Mouse (Mus musculus) liver, postnatal 0 days (tissue): ENCODE measurements at regions not wholly inside any gene's neighbourhood (a gene's known extent, or its start where the extent isn't known, plus 50 kb on each side); places are given as distances from the start of the nearest gene placed in this dataset.

ENCODE experiments used
- ATAC-seq: fragments of 200-750 bp; cut with Nextera tagmentation; 2 replicates; pipeline ENCODE4 v1.8.0; 2017; ENCODE audit warnings: mild to moderate bottlenecking, moderate library complexity
- DNase-seq: peaks from one replicate; pipeline ENCODE4 v3.0.0-alpha.2; 2016
- H3K27ac ChIP-seq: fragments of 300-500 bp; sonication (generic); 2 replicates; pipeline ENCODE4 v1.5.1; 2014; ENCODE audit warnings: antibody characterized with exemption, moderate library complexity, mild to moderate bottlenecking, low read depth
- H3K27me3 ChIP-seq: fragments of 300-500 bp; sonication (generic); 2 replicates; pipeline ENCODE4 v1.6.1; 2014; ENCODE audit warnings: low read length, control low read depth, mixed read lengths; ENCODE audit not compliant: insufficient read depth
- H3K36me3 ChIP-seq: fragments of 300-500 bp; sonication (generic); replicated peaks from 2 replicates; pipeline ENCODE4 v1.6.1; 2014; ENCODE audit warnings: mild to moderate bottlenecking, control low read depth, low read length, moderate library complexity, mixed read lengths; ENCODE audit not compliant: insufficient read depth
- H3K4me1 ChIP-seq: fragments of 300-500 bp; sonication (generic); 2 replicates; pipeline ENCODE4 v1.6.1; 2014; ENCODE audit warnings: antibody characterized with exemption, mild to moderate bottlenecking, control low read depth; ENCODE audit not compliant: insufficient read depth
- H3K4me2 ChIP-seq: fragments of 300-500 bp; sonication (generic); 2 replicates; pipeline ENCODE4 v1.6.1; 2014; ENCODE audit warnings: low read depth, mild to moderate bottlenecking, low read length, moderate library complexity, mixed read lengths
- H3K4me3 ChIP-seq: fragments of 300-500 bp; sonication (generic); 2 replicates; pipeline ENCODE4 v1.5.1; 2014; ENCODE audit warnings: low read depth, low read length
- H3K9ac ChIP-seq: fragments of 300-500 bp; sonication (generic); replicated peaks from 2 replicates; pipeline ENCODE4 v1.6.1; 2014; ENCODE audit warnings: mild to moderate bottlenecking, moderate library complexity
- H3K9me3 ChIP-seq: fragments of 300-500 bp; sonication (generic); 2 replicates; pipeline ENCODE4 v1.6.1; 2016; ENCODE audit warnings: mild to moderate bottlenecking, control low read depth, low read length, mixed read lengths
- CTCF ChIP-seq: sonication (generic); IDR thresholded peaks from 2 replicates; pipeline ENCODE4 v1.5.1; 2016; ENCODE audit warnings: antibody characterized with exemption, low read depth
- EP300 ChIP-seq: IDR thresholded peaks from 2 replicates; pipeline ENCODE4 v1.6.1; 2016; ENCODE audit warnings: antibody characterized with exemption, low read depth, mild to moderate bottlenecking
- WGBS: fragments of 180-500 bp; shearing (Covaris S2); extraction: QIAGEN DNeasy Blood & Tissue Kit; methylation state at CpG from one replicate; pipeline ENCODE4 v1.1.7; 2014; ENCODE audit not compliant: insufficient replicate concordance; 5-methylcytosine and 5-hydroxymethylcytosine counted together

DNA sequence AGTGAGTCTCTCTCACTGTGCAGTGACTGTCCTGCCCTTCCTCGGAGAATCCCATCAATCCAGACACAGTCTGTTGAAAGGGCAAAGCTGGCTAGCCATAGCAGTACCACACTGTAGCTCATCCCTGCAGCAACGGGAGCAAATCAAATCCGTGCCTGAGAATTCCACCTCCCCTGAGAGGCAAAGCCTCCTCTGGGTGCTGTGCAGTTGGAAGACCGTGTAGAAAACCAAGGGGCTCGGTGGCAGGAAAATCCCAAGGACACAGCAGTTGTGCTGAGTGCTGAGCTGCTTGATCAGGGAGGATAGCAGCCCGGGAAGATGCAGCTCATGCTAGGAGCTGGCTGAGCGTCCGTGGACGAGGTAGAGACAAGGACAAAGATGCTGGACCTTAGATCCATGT, 418.7 kb upstream of the Trpc7 start:
- Histone ChIP-seq H3K4me3 (no peak overlapping the region), H3K9ac (no peak overlapping the region), H3K27ac (no peak overlapping the region), H3K36me3 (no peaks in the 10 kb centered on the region), H3K27me3 (no peaks in the 10 kb centered on the region), H3K4me2 (no peak overlapping the region), H3K9me3 (no peaks in the 10 kb centered on the region), H3K4me1 (no peaks in the 10 kb centered on the region)
- ATAC-seq: no peak
- TF ChIP-seq CTCF (no peak), EP300 (no peak)
- WGBS: 46% methylated on average over 9 of the region's 9 CpGs
- no peak for DNase-seq

DNA sequence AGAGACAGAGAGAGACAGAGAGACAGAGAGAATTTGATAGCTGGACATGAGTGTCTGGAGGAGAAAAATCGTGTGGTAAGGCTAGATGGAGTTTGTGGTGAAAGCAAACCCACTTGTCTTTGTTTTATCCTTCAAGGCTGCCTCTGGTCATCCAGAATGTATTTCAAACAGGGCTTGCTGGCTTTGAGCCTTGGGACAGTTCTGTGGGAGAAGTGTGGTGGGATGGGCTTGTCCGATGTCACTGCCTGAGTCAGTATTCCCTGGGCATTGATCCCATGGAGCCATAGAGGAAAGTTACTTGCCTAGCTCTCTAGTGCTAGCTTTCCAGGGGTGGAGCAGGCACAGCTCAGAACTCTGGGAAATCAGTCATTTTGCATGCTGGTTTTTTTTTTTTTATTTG, 417.9 kb upstream of the Trpc7 start:
- H3K4me1 ChIP-seq: no peaks in the 10 kb centered on the region
- ATAC-seq: no peak
- H3K9me3 ChIP-seq: no peaks in the 10 kb centered on the region
- no peak overlapping the region for H3K4me3 ChIP-seq
- no peak overlapping the region for H3K27ac ChIP-seq
- H3K9ac ChIP-seq: no peak overlapping the region
- WGBS: 45% methylated on average over 2 of the region's 2 CpGs
- H3K27me3 ChIP-seq: no peaks in the 10 kb centered on the region
- H3K36me3 ChIP-seq: no peaks in the 10 kb centered on the region
- DNase-seq: no peak
- no peak for TF ChIP-seq EP300
- TF ChIP-seq CTCF: no peak
- H3K4me2 ChIP-seq: no peak overlapping the region

DNA sequence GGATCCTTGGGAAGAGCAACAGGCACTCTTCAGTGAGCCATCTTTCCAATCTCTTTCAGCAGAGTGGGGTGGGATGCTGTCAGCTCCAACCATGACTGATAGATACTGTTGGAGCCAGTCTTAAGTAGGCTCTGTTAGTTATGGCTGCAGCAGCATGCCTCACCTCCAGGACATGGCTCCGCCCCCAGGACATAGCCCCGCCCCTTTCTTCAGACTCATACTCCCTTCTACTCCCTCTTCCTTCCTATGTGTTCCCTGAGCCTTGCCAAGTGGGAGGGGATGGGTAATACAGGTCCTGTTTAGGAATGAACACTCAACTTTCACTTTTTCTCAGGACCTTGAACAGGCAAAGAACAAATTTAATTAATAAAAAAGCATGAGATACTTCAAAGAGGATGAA, 415.4 kb upstream of the Trpc7 start:
- Histone ChIP-seq H3K27me3 (no peaks in the 10 kb centered on the region), H3K4me1 (no peaks in the 10 kb centered on the region), H3K27ac (no peak overlapping the region), H3K36me3 (no peaks in the 10 kb centered on the region), H3K4me2 (no peak overlapping the region), H3K9me3 (no peaks in the 10 kb centered on the region), H3K4me3 (no peak overlapping the region), H3K9ac (no peak overlapping the region)
- no peak for TF ChIP-seq CTCF
- DNase-seq: no peak
- ATAC-seq: no peak
- 44% methylated on average over 2 of the region's 2 CpGs for WGBS

DNA sequence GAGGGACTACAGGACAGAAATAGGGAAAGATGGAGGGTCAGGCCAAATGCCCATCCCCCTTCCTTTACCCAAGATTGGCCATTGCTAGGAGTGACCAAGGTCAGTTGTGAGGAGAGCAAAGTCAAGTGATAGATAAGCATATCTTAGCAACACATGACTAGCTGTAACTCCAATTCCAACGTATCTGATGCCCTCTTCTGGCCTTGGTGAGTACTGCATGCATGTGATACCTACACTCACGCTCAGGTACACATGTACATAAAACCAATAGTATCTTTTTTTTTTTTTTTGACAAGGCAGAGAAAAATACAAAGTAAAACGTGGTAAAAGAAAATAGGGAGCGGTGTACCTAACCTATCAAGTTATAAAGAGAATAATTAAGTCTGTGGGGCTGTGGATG, 413.8 kb upstream of the Trpc7 start:
- ATAC-seq: no peak
- WGBS: 66% methylated on average over 4 of the region's 4 CpGs
- DNase-seq: no peak
- H3K4me2 ChIP-seq: no peak overlapping the region
- no peaks in the 10 kb centered on the region for H3K36me3 ChIP-seq
- no peak overlapping the region for H3K4me3 ChIP-seq
- TF ChIP-seq EP300: no peak
- TF ChIP-seq CTCF: peak; percentile 26; the same call in 1 of the 2 replicates
- no peak overlapping the region for H3K9ac ChIP-seq
- no peaks in the 10 kb centered on the region for H3K27me3 ChIP-seq
- H3K9me3 ChIP-seq: 0 out of 2 replicates have a peak, but pooled peaks cover 3% of the 10 kb centered on the region
- no peaks in the 10 kb centered on the region for H3K4me1 ChIP-seq
- no peak overlapping the region for H3K27ac ChIP-seq

DNA sequence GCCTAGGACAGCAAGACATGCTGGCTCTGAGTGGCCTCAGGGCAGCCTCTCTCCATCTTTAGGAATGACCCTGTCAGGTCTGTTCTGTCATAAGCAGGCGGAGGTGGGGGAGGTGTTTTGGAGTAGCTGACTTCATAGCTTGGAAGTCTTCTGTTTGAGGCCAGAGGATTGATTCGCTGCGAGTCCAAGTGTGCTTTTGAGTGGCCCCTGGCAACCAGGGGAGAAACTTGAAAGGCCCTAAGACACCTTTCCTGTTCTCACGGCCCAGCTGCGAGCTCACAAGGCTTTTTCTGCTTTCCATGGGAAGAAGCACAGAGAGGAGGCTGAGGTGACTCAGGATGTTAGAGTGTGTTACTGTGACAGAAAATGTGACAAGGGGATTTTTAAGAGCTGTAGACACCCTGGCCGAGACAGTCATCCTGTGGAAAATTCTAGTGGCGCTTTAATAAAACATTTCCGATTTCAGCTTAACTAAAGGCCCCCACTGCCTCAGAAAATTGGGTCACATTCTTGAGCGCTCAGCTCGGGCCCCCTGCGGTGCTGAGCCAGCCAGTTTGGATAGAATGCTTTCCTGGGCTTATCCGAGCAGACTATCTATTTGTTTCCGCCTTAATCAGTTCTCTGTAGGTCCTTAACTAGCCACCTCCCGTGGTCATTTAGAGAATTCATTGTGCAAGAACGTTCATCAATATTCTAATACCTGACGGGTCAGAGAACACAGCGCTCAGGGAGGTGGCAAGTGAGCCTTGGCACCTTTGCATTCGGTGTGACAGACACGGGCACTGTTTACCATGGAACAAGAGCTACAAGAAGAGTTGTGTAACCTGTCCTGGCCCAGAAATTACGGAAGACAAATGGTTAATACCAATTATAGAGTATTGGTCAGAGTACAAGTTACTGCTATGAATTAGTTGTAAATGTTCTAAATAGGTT, 412.4 kb upstream of the Trpc7 start:
- no peak overlapping the region for H3K27ac ChIP-seq
- no peak for TF ChIP-seq CTCF
- TF ChIP-seq EP300: no peak
- 0 out of 2 replicates have a peak, but pooled peaks cover 3% of the 10 kb centered on the region for H3K9me3 ChIP-seq
- no peak overlapping the region for H3K9ac ChIP-seq
- H3K27me3 ChIP-seq: no peaks in the 10 kb centered on the region
- WGBS: 41% methylated on average over 20 of the region's 20 CpGs
- no peaks in the 10 kb centered on the region for H3K4me1 ChIP-seq
- no peak overlapping the region for H3K4me2 ChIP-seq
- H3K36me3 ChIP-seq: no peaks in the 10 kb centered on the region
- no peak for DNase-seq
- no peak for ATAC-seq
- H3K4me3 ChIP-seq: no peak overlapping the region

DNA sequence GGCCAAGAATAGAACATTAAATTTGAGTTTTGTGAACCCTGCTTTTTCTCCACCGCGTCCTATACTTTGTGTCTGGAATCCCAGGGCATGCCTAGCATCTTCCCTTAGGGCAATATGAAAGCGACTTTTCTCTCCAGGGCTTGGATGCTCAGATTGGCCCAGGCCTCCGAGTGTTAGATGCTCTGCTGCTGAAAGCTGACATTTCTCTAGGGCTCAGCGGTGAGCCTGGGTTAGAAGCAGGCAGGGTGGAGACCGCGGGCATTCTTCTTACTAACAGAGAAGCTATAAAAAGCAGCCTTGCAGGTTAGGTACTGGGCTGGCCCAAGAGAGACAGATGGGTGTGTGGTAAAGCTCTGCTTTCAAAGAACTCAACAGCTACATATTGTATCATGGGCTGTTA, 409.8 kb upstream of the Trpc7 start:
- ATAC-seq (no peak), DNase-seq (no peak)
- Histone ChIP-seq H3K4me2 (no peak overlapping the region), H3K27ac (no peak overlapping the region), H3K4me3 (no peak overlapping the region), H3K36me3 (no peaks in the 10 kb centered on the region), H3K9me3 (0 out of 2 replicates have a peak, but pooled peaks cover 3% of the 10 kb centered on the region), H3K9ac (no peak overlapping the region), H3K4me1 (no peaks in the 10 kb centered on the region), H3K27me3 (no peaks in the 10 kb centered on the region)
- 80% methylated on average over 7 of the region's 7 CpGs for WGBS
- TF ChIP-seq EP300: no peak
- no peak for TF ChIP-seq CTCF
